Comparison of ENCODE assay signal across 14 mouse cellular contexts in the genomic region with DNA sequence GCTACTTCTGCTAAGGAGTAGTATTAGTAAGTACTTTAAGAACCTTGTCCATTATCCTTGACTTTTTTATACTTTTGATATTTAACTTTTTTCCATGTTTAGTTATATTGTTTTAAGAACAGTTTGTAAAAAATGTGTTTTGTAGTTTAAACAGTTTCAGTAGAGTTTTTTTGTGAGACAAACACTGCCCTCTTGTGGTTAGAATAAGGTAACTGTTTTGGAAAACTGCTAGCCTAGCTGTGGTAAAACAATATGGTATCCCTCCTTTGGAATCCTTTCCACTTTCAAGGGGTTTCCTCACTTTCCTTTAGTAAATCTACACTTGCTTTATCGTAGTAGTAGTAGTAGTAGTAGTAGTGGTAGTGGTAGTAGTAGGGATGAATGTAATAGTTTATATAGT. TPM values are rescaled to one million over a fixed set of nuclear protein-coding genes. Genes with fewer than 3 reads are reported as not detected.
DNase-seq lines count a peak whose midpoint lies in the region; ATAC-seq and TF ChIP-seq lines count a peak whose summit lies in the region.
"Had no signal": no experiment of that assay in that cellular context is flagged by ENCODE, and none has a peak within 500 bp of the region (broad histone marks: within the 10 kb centered on the region; RNA-seq: fewer than 3 reads in every experiment).

No protein-coding gene starts in this region.

- ATAC-seq in hindbrain, postnatal 0 days: no peak
- no peak for ATAC-seq in hindbrain, embryonic 13.5 days (ENCODE audit: low FRiP score)
- ATAC-seq: Patski had no signal

- DNase-seq in hindbrain, postnatal 0 days (ENCODE audit: low spot score): no peak
- peak; percentile 45 for DNase-seq in thymus, postnatal 0 days (ENCODE audit: low spot score)
- no peak for DNase-seq in thymus, postnatal 4 days
- peak; percentile 3 for DNase-seq in embryo, embryonic 11.5 days (ENCODE audit: low read depth, low spot score)
- no peak for DNase-seq in adrenal gland, adult 2 months
- no peak for DNase-seq in adrenal gland, postnatal 25 days
- DNase-seq in cerebellum, adult 11 months: no peak
- DNase-seq: right cerebral cortex, postnatal 25 days had no signal

- H3K36me3 ChIP-seq in hindbrain, postnatal 0 days (ENCODE audit: insufficient read depth, low read length): no peaks in the 10 kb centered on the region
- peaks cover 7% of the 10 kb centered on the region; the same call in 1 of the 2 replicates for H3K36me3 ChIP-seq in hindbrain, embryonic 13.5 days
- H3K36me3 ChIP-seq: hindbrain, embryonic 15.5 days had no signal

- H3K4me2 ChIP-seq in hindbrain, postnatal 0 days (ENCODE audit: low read depth, low read length): no peak overlapping the region
- H3K4me2 ChIP-seq in hindbrain, embryonic 13.5 days: no peak overlapping the region
- H3K4me2 ChIP-seq: heart, embryonic 13.5 days; hindbrain, embryonic 15.5 days had no signal

- peak; percentile 40 for TF ChIP-seq CTCF in hindbrain, postnatal 0 days (IDR thresholded peaks at IDR 0.05; ENCODE audit: low read depth)

- WGBS in hindbrain, postnatal 0 days: 97% methylated on average over 1 of the region's 1 CpGs
- 100% methylated on average over 1 of the region's 1 CpGs for WGBS in hindbrain, embryonic 13.5 days

- H3K9ac ChIP-seq in hindbrain, postnatal 0 days (replicated peaks; ENCODE audit: low read length): no peak overlapping the region
- no peak overlapping the region for H3K9ac ChIP-seq in hindbrain, embryonic 13.5 days
- H3K9ac ChIP-seq: heart, embryonic 13.5 days; hindbrain, embryonic 15.5 days had no signal

- H3K4me3 ChIP-seq in hindbrain, postnatal 0 days (ENCODE audit: low read length): no peak overlapping the region
- H3K4me3 ChIP-seq in hindbrain, embryonic 13.5 days: no peak overlapping the region
- H3K4me3 ChIP-seq: heart, embryonic 13.5 days; hindbrain, embryonic 15.5 days; limb, embryonic 10.5 days; megakaryocyte, embryonic 14.5 days had no signal

- no peaks in the 10 kb centered on the region for H3K4me1 ChIP-seq in hindbrain, postnatal 0 days (ENCODE audit: insufficient read depth, low read length)
- H3K4me1 ChIP-seq in hindbrain, embryonic 13.5 days (replicated peaks): no peaks in the 10 kb centered on the region
- H3K4me1 ChIP-seq: hindbrain, embryonic 15.5 days; limb, embryonic 10.5 days had no signal

- H3K27ac ChIP-seq in hindbrain, postnatal 0 days: no peak overlapping the region
- H3K27ac ChIP-seq in hindbrain, embryonic 13.5 days: no peak overlapping the region
- H3K27ac ChIP-seq: heart, embryonic 13.5 days; hindbrain, embryonic 15.5 days; limb, embryonic 10.5 days had no signal

- H3K27me3 ChIP-seq in hindbrain, postnatal 0 days (ENCODE audit: insufficient read depth, low read length): no peaks in the 10 kb centered on the region
- H3K27me3 ChIP-seq in hindbrain, embryonic 13.5 days: no peaks in the 10 kb centered on the region
- H3K27me3 ChIP-seq: heart, embryonic 13.5 days; hindbrain, embryonic 15.5 days; megakaryocyte, embryonic 14.5 days; Patski had no signal

- no peaks in the 10 kb centered on the region for H3K9me3 ChIP-seq in hindbrain, postnatal 0 days (ENCODE audit: low read length)
- H3K9me3 ChIP-seq in hindbrain, embryonic 13.5 days: no peaks in the 10 kb centered on the region
- H3K9me3 ChIP-seq: heart, embryonic 13.5 days; hindbrain, embryonic 15.5 days; limb, embryonic 10.5 days; megakaryocyte, embryonic 14.5 days had no signal

RNA-seq across cellular contexts. Expression of gene Asxl2, which starts 11.2 kb away (rescaled TPM):
- 13.2 and 16.1 TPM in 2 replicates for total RNA-seq in hindbrain, postnatal 0 days (2014; rRNA removed)
- polyA plus RNA-seq in hindbrain, postnatal 0 days (2015; fragmentation: Nextera tagmentation; extraction: Ambion mirVana): 9.6 and 10.7 TPM in 2 replicates
- polyA plus RNA-seq in hindbrain, embryonic 13.5 days (2015; fragmentation: Nextera tagmentation; extraction: Ambion mirVana): 12.8 and 14.5 TPM in 2 replicates
- polyA plus RNA-seq in thymus, postnatal 0 days (2015; fragmentation: Nextera tagmentation; extraction: Ambion mirVana): 13.5 and 17.6 TPM in 2 replicates
- 10 to 100 TPM; 29.9 to 40.4 TPM for total RNA-seq in adrenal gland, adult 2 months (2021)
- polyA plus RNA-seq in adrenal gland, adult 2 months (2012; rRNA removed): 6.4 and 6.7 TPM in 2 replicates
- 41.6 and 46.5 TPM in 2 replicates for total RNA-seq in adrenal gland, postnatal 25 days (2021)

Comparison
In these comparisons a context has a peak if more than half of its experiments do, and no peak if none do; other contexts are left out.
1. DNase-seq: peak in thymus, postnatal 0 days (single experiment) and embryo, embryonic 11.5 days (single experiment); none in hindbrain, postnatal 0 days (single experiment), thymus, postnatal 4 days (single experiment), adrenal gland, adult 2 months (single experiment), adrenal gland, postnatal 25 days (single experiment) and cerebellum, adult 11 months (single experiment).